Mouse (Mus musculus): Measurements from ENCODE around the gene Crybg3. TPM values are rescaled to one million over a fixed set of nuclear protein-coding genes. Genes with fewer than 3 reads are reported as not detected.

The Crybg3 gene
- polyA plus RNA-seq, 1 experiment from 2014 or later = 7.6 TPM

- Histone ChIP-seq H3K9me3 (ENCODE audit: low read length) (peaks cover 3% of the 10 kb centered on the region; the same call in 1 of the 2 replicates), H3K4me2 (replicated peaks; ENCODE audit: low read depth, low read length) (peak overlapping the region; percentile 32), H3K27ac (ENCODE audit: low read length) (peak overlapping the region; percentile 38; the same call in 1 of the 2 replicates), H3K36me3 (ENCODE audit: insufficient read depth, low read length) (no peaks in the 10 kb centered on the region), H3K4me3 (ENCODE audit: low read length) (no peak overlapping the region), H3K27me3 (ENCODE audit: insufficient read depth, low read length) (no peaks in the 10 kb centered on the region), H3K4me1 (ENCODE audit: insufficient read depth, low read length) (peaks cover 11% of the 10 kb centered on the region), H3K9ac (replicated peaks; ENCODE audit: low read length) (no peak overlapping the region)
- ATAC-seq (ENCODE audit: low FRiP score, low TSS enrichment) = peak; percentile 55
- 26% methylated on average over 15 of the region's 15 CpGs for WGBS
Observed at GRCm38 (mm10) chr16:59604078-59604781, 3.5 kb upstream of the Crybg3 start.

GRCm38 (mm10) chr16:59599411-59600265 lies 1.1 kb downstream of the Crybg3 start:
- Histone ChIP-seq H3K27ac (ENCODE audit: low read length) (peak overlapping the region; percentile 70; the same call in 1 of the 2 replicates), H3K9ac (replicated peaks; ENCODE audit: low read length) (peak overlapping the region; percentile 77), H3K9me3 (ENCODE audit: low read length) (peaks cover 3% of the 10 kb centered on the region; the same call in 1 of the 2 replicates), H3K27me3 (ENCODE audit: insufficient read depth, low read length) (no peaks in the 10 kb centered on the region), H3K36me3 (ENCODE audit: insufficient read depth, low read length) (no peaks in the 10 kb centered on the region), H3K4me2 (replicated peaks; ENCODE audit: low read depth, low read length) (peak overlapping the region; percentile 54), H3K4me1 (ENCODE audit: insufficient read depth, low read length) (peaks cover 20% of the 10 kb centered on the region), H3K4me3 (ENCODE audit: low read length) (peak overlapping the region; percentile 72)
- no peak for ATAC-seq (ENCODE audit: low FRiP score, low TSS enrichment)
- WGBS = 15% methylated on average over 17 of the region's 17 CpGs

GRCm38 (mm10) chr16:59598997-59599396 lies 1.8 kb downstream of the Crybg3 start:
- 33% methylated on average over 4 of the region's 4 CpGs for WGBS
- Histone ChIP-seq H3K9ac (replicated peaks; ENCODE audit: low read length) (no peak overlapping the region), H3K27me3 (ENCODE audit: insufficient read depth, low read length) (no peaks in the 10 kb centered on the region), H3K36me3 (ENCODE audit: insufficient read depth, low read length) (no peaks in the 10 kb centered on the region), H3K27ac (ENCODE audit: low read length) (peak overlapping the region; percentile 33; the same call in 1 of the 2 replicates), H3K4me3 (ENCODE audit: low read length) (peak overlapping the region; percentile 72), H3K4me1 (ENCODE audit: insufficient read depth, low read length) (peaks cover 16% of the 10 kb centered on the region), H3K4me2 (replicated peaks; ENCODE audit: low read depth, low read length) (peak overlapping the region; percentile 54), H3K9me3 (ENCODE audit: low read length) (peaks cover 3% of the 10 kb centered on the region; the same call in 1 of the 2 replicates)
- no peak for ATAC-seq (ENCODE audit: low FRiP score, low TSS enrichment)

- Histone ChIP-seq H3K4me1 (ENCODE audit: insufficient read depth, low read length) (peaks cover 14% of the 10 kb centered on the region), H3K27me3 (ENCODE audit: insufficient read depth, low read length) (no peaks in the 10 kb centered on the region), H3K27ac (ENCODE audit: low read length) (no peak overlapping the region), H3K36me3 (ENCODE audit: insufficient read depth, low read length) (no peaks in the 10 kb centered on the region), H3K4me2 (replicated peaks; ENCODE audit: low read depth, low read length) (no peak overlapping the region), H3K9me3 (ENCODE audit: low read length) (peaks cover 3% of the 10 kb centered on the region; the same call in 1 of the 2 replicates), H3K9ac (replicated peaks; ENCODE audit: low read length) (no peak overlapping the region), H3K4me3 (ENCODE audit: low read length) (no peak overlapping the region)
- 96% methylated on average over 6 of the region's 6 CpGs for WGBS
- ATAC-seq (ENCODE audit: low FRiP score, low TSS enrichment) = no peak
Observed at GRCm38 (mm10) chr16:59597256-59597655, 3.5 kb downstream of the Crybg3 start.

- peak overlapping the region; percentile 13; the same call in 1 of the 2 replicates for H3K27ac ChIP-seq (ENCODE audit: low read length)
Observed at GRCm38 (mm10) chr16:59594714-59595113, 6.1 kb downstream of the Crybg3 start.

GRCm38 (mm10) chr16:59590790-59591189 lies 10.0 kb downstream of the Crybg3 start:
- WGBS = 70% methylated on average over 6 of the region's 6 CpGs
- no peak overlapping the region for H3K4me2 ChIP-seq (replicated peaks; ENCODE audit: low read depth, low read length)
- no peak for ATAC-seq (ENCODE audit: low FRiP score, low TSS enrichment)

More at GRCm38 (mm10) chr16:59594714-59595113, 6.1 kb downstream of the Crybg3 start:
- ATAC-seq (ENCODE audit: low FRiP score, low TSS enrichment) = 0 out of 2 replicates have a peak, but pooled peaks have one; percentile 33
- whole genome bisulfite sequencing = 49% methylated on average over 3 of the region's 3 CpGs
- H3K4me3 ChIP-seq (ENCODE audit: low read length) = no peak overlapping the region
- H3K9me3 ChIP-seq (ENCODE audit: low read length) = no peaks in the 10 kb centered on the region
- H3K27me3 ChIP-seq (ENCODE audit: insufficient read depth, low read length) = no peaks in the 10 kb centered on the region
- peaks cover 14% of the 10 kb centered on the region for H3K4me1 ChIP-seq (ENCODE audit: insufficient read depth, low read length)
- no peak overlapping the region for H3K4me2 ChIP-seq (replicated peaks; ENCODE audit: low read depth, low read length)
- H3K9ac ChIP-seq (replicated peaks; ENCODE audit: low read length) = no peak overlapping the region
- no peaks in the 10 kb centered on the region for H3K36me3 ChIP-seq (ENCODE audit: insufficient read depth, low read length)

GRCm38 (mm10) chr16:59588351-59589025 lies 12.3 kb downstream of the Crybg3 start:
- H3K9ac ChIP-seq (replicated peaks; ENCODE audit: low read length) = no peak overlapping the region
- H3K9me3 ChIP-seq (ENCODE audit: low read length) = no peaks in the 10 kb centered on the region
- H3K36me3 ChIP-seq (ENCODE audit: insufficient read depth, low read length) = no peaks in the 10 kb centered on the region
- no peak overlapping the region; the same call in 1 of the 2 replicates for H3K27ac ChIP-seq (ENCODE audit: low read length)
- no peaks in the 10 kb centered on the region for H3K27me3 ChIP-seq (ENCODE audit: insufficient read depth, low read length)
- H3K4me3 ChIP-seq (ENCODE audit: low read length) = no peak overlapping the region
- 91% methylated on average over 13 of the region's 13 CpGs for WGBS
- peaks cover 17% of the 10 kb centered on the region; the same call in 1 of the 2 replicates for H3K4me1 ChIP-seq (ENCODE audit: insufficient read depth, low read length)
- ATAC-seq (ENCODE audit: low FRiP score, low TSS enrichment) = no peak
- H3K4me2 ChIP-seq (replicated peaks; ENCODE audit: low read depth, low read length) = no peak overlapping the region

More at GRCm38 (mm10) chr16:59590790-59591189, 10.0 kb downstream of the Crybg3 start:
- H3K36me3 ChIP-seq (ENCODE audit: insufficient read depth, low read length) = no peaks in the 10 kb centered on the region
- H3K9ac ChIP-seq (replicated peaks; ENCODE audit: low read length) = no peak overlapping the region
- no peaks in the 10 kb centered on the region for H3K27me3 ChIP-seq (ENCODE audit: insufficient read depth, low read length)
- no peak overlapping the region for H3K27ac ChIP-seq (ENCODE audit: low read length)
- H3K9me3 ChIP-seq (ENCODE audit: low read length) = no peaks in the 10 kb centered on the region
- peaks cover 18% of the 10 kb centered on the region; the same call in 1 of the 2 replicates for H3K4me1 ChIP-seq (ENCODE audit: insufficient read depth, low read length)
- no peak overlapping the region for H3K4me3 ChIP-seq (ENCODE audit: low read length)

- 76% methylated on average over 10 of the region's 10 CpGs for WGBS
- Histone ChIP-seq H3K4me2 (replicated peaks; ENCODE audit: low read depth, low read length) (no peak overlapping the region), H3K27ac (ENCODE audit: low read length) (no peak overlapping the region; the same call in 1 of the 2 replicates), H3K9ac (replicated peaks; ENCODE audit: low read length) (no peak overlapping the region), H3K9me3 (ENCODE audit: low read length) (no peaks in the 10 kb centered on the region), H3K4me3 (ENCODE audit: low read length) (no peak overlapping the region), H3K27me3 (ENCODE audit: insufficient read depth, low read length) (no peaks in the 10 kb centered on the region), H3K36me3 (ENCODE audit: insufficient read depth, low read length) (no peaks in the 10 kb centered on the region), H3K4me1 (ENCODE audit: insufficient read depth, low read length) (peaks cover 17% of the 10 kb centered on the region; the same call in 1 of the 2 replicates)
- ATAC-seq (ENCODE audit: low FRiP score, low TSS enrichment) = no peak
Observed at GRCm38 (mm10) chr16:59587816-59588215, 13.0 kb downstream of the Crybg3 start.

GRCm38 (mm10) chr16:59586911-59587310 lies 13.9 kb downstream of the Crybg3 start:
- H3K27me3 ChIP-seq (ENCODE audit: insufficient read depth, low read length) = no peaks in the 10 kb centered on the region
- H3K36me3 ChIP-seq (ENCODE audit: insufficient read depth, low read length) = no peaks in the 10 kb centered on the region
- H3K9me3 ChIP-seq (ENCODE audit: low read length) = no peaks in the 10 kb centered on the region
- no peak overlapping the region for H3K9ac ChIP-seq (replicated peaks; ENCODE audit: low read length)
- H3K4me3 ChIP-seq (ENCODE audit: low read length) = no peak overlapping the region
- H3K4me1 ChIP-seq (ENCODE audit: insufficient read depth, low read length) = peaks cover 17% of the 10 kb centered on the region; the same call in 1 of the 2 replicates
- 88% methylated on average over 8 of the region's 8 CpGs for WGBS
- H3K4me2 ChIP-seq (replicated peaks; ENCODE audit: low read depth, low read length) = no peak overlapping the region
- no peak overlapping the region for H3K27ac ChIP-seq (ENCODE audit: low read length)
- peak; percentile 13; the same call in 1 of the 2 replicates for ATAC-seq (ENCODE audit: low FRiP score, low TSS enrichment)
